Mouse (Mus musculus) neural tube, embryonic 15.5 days (tissue): ENCODE results near the gene Tnik. TPM values are rescaled to one million over a fixed set of nuclear protein-coding genes. Genes with fewer than 3 reads are reported as not detected.

Experiments used
- ATAC-seq: fragments of 200-750 bp; cut with Nextera tagmentation; 2 replicates; pipeline ENCODE4 v1.8.0; 2017; ENCODE audit warnings: mild to moderate bottlenecking, moderate TSS enrichment, moderate library complexity; ENCODE audit not compliant: low FRiP score
- H3K27ac ChIP-seq: fragments of 300-500 bp; sonication (generic); replicated peaks from 2 replicates; pipeline ENCODE4 v1.5.1; 2015; ENCODE audit warnings: mild to moderate bottlenecking, inconsistent platforms
- H3K27me3 ChIP-seq: fragments of 300-500 bp; sonication (generic); replicated peaks from 2 replicates; pipeline ENCODE4 v1.6.1; 2015; ENCODE audit warnings: inconsistent platforms
- H3K36me3 ChIP-seq: fragments of 300-500 bp; sonication (generic); 2 replicates; pipeline ENCODE4 v1.6.1; 2015; ENCODE audit warnings: inconsistent platforms
- H3K4me1 ChIP-seq: fragments of 300-500 bp; sonication (generic); 2 replicates; pipeline ENCODE4 v1.6.1; 2015; ENCODE audit warnings: inconsistent platforms
- H3K4me2 ChIP-seq: fragments of 300-500 bp; sonication (generic); 2 replicates; pipeline ENCODE4 v1.6.1; 2015; ENCODE audit warnings: inconsistent platforms, mild to moderate bottlenecking, moderate library complexity
- H3K4me3 ChIP-seq: fragments of 300-500 bp; sonication (generic); replicated peaks from 2 replicates; pipeline ENCODE4 v1.5.1; 2015; ENCODE audit warnings: mild to moderate bottlenecking, inconsistent platforms
- H3K9ac ChIP-seq: fragments of 300-500 bp; sonication (generic); replicated peaks from 2 replicates; pipeline ENCODE4 v1.6.1; 2015; ENCODE audit warnings: mild to moderate bottlenecking, inconsistent platforms
- H3K9me3 ChIP-seq: fragments of 300-500 bp; sonication (generic); replicated peaks from 2 replicates; pipeline ENCODE4 v1.6.1; 2016; ENCODE audit warnings: inconsistent platforms
- WGBS: fragments of 180-500 bp; shearing (Covaris S2); methylation state at CpG from one replicate; pipeline ENCODE4 v1.1.7; 2015; ENCODE audit warnings: mixed read lengths; 5-methylcytosine and 5-hydroxymethylcytosine counted together
- polyA plus RNA-seq: library from polyadenylated mRNA; unstranded; fragments of >200 nt; fragmentation: Nextera tagmentation; extraction: Ambion mirVana; gene quantifications from 2 replicates; pipeline ENCODE4 v1.2.1, GENCODE M21; 2015

Tnik gene
- polyA plus RNA-seq, 1 experiment from 2014 or later, result 67.3 TPM

DNA sequence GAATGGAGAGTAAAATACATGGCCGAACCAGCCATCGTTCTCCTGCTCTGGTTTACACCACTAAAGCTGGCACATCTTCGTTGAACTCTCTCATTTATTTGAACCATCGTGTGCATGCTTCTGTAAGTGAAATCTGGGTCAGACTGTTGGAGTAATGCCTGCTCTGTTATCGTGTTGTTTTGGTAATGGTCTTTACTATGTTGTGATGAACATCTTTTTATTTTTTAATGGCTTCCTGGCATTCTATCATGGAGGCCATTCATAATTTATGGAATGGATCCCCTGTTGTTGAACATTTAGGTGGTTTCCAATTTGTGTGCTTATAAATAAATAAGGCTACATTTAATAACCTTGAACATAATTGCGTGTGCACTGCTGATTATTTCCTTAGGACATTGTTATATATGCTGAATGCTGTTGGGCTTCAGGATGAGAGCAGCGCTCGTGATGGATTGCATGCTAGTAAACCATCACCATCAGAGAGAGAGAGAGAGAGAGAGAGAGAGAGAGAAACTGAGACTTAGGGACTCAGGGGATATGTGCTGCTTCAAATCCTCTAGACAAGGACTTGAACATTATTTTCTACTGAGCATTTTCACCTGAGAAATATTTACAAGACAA is 62.7 kb downstream of the Tnik start:
- H3K27ac ChIP-seq, result peak overlapping the region; percentile 56; the same call in 1 of the 2 replicates
- H3K4me3 ChIP-seq, result no peak overlapping the region
- no peaks in the 10 kb centered on the region for H3K9me3 ChIP-seq
- WGBS, result 50% methylated on average over 8 of the region's 8 CpGs
- H3K36me3 ChIP-seq, result no peaks in the 10 kb centered on the region
- no peak overlapping the region for H3K4me2 ChIP-seq
- H3K4me1 ChIP-seq, result peaks cover 28% of the 10 kb centered on the region
- H3K9ac ChIP-seq, result no peak overlapping the region
- no peaks in the 10 kb centered on the region for H3K27me3 ChIP-seq
- ATAC-seq, result peak; percentile 35; the same call in 1 of the 2 replicates

- no peak overlapping the region for H3K4me3 ChIP-seq
- H3K27ac ChIP-seq, result no peak overlapping the region
- ATAC-seq, result no peak
- no peak overlapping the region for H3K9ac ChIP-seq
- no peak overlapping the region for H3K4me2 ChIP-seq
- WGBS, result 37% methylated on average over 5 of the region's 5 CpGs
- H3K9me3 ChIP-seq, result no peaks in the 10 kb centered on the region
- H3K27me3 ChIP-seq, result no peaks in the 10 kb centered on the region
- H3K36me3 ChIP-seq, result no peaks in the 10 kb centered on the region
- H3K4me1 ChIP-seq, result peaks cover 21% of the 10 kb centered on the region; the same call in 1 of the 2 replicates
Observed at GRCm38 (mm10) chr3:28332316-28332715, 69.3 kb downstream of the Tnik start.

DNA sequence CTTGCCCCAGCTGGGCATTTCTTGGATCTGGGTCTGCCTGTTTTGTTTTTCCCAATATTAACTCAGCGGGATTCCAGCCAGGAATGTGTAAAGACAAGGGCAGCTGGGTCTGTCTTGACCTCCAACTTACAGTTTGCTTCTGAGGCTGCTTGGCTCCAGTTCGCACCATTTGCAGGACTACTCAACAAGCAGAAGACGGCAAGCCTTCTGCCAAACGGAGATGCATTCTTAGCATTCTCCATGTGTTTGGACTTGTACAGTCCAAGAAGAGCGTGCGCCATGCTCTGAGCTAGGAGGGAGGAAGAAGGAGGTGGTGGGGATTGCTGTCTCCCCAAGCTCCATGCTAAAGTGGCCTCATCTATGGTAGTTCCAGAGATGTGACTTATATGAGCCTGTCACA is 70.9 kb downstream of the Tnik start:
- Histone ChIP-seq H3K9ac (no peak overlapping the region), H3K4me2 (no peak overlapping the region), H3K27ac (no peak overlapping the region), H3K9me3 (no peaks in the 10 kb centered on the region), H3K27me3 (no peaks in the 10 kb centered on the region), H3K4me3 (no peak overlapping the region), H3K4me1 (peaks cover 16% of the 10 kb centered on the region; the same call in 1 of the 2 replicates), H3K36me3 (no peaks in the 10 kb centered on the region)
- ATAC-seq, result no peak
- 82% methylated on average over 6 of the region's 6 CpGs for WGBS

- Histone ChIP-seq H3K27me3 (no peaks in the 10 kb centered on the region), H3K27ac (no peak overlapping the region), H3K4me3 (no peak overlapping the region), H3K9ac (no peak overlapping the region), H3K9me3 (no peaks in the 10 kb centered on the region), H3K4me1 (peaks cover 16% of the 10 kb centered on the region; the same call in 1 of the 2 replicates), H3K36me3 (no peaks in the 10 kb centered on the region), H3K4me2 (no peak overlapping the region)
- 88% methylated on average over 1 of the region's 1 CpGs for WGBS
- ATAC-seq, result no peak
Observed at GRCm38 (mm10) chr3:28334547-28334946, 71.5 kb downstream of the Tnik start.

GRCm38 (mm10) chr3:28340071-28340470 is 77.1 kb downstream of the Tnik start:
- 63% methylated on average over 8 of the region's 8 CpGs for WGBS
- H3K4me3 ChIP-seq, result no peak overlapping the region
- no peaks in the 10 kb centered on the region for H3K36me3 ChIP-seq
- H3K27ac ChIP-seq, result no peak overlapping the region
- no peaks in the 10 kb centered on the region for H3K27me3 ChIP-seq
- ATAC-seq, result no peak
- H3K9ac ChIP-seq, result no peak overlapping the region
- H3K9me3 ChIP-seq, result no peaks in the 10 kb centered on the region
- peaks cover 17% of the 10 kb centered on the region for H3K4me1 ChIP-seq
- H3K4me2 ChIP-seq, result no peak overlapping the region

- ATAC-seq, result no peak
- H3K36me3 ChIP-seq, result no peaks in the 10 kb centered on the region
- H3K9ac ChIP-seq, result no peak overlapping the region
- H3K27ac ChIP-seq, result no peak overlapping the region
- no peak overlapping the region for H3K4me2 ChIP-seq
- no peak overlapping the region for H3K4me3 ChIP-seq
- WGBS, result 95% methylated on average over 3 of the region's 3 CpGs
- H3K4me1 ChIP-seq, result peaks cover 24% of the 10 kb centered on the region
- no peaks in the 10 kb centered on the region for H3K27me3 ChIP-seq
- no peaks in the 10 kb centered on the region for H3K9me3 ChIP-seq
Observed at GRCm38 (mm10) chr3:28343204-28343603, 80.2 kb downstream of the Tnik start.

- H3K9ac ChIP-seq, result no peak overlapping the region
- ATAC-seq, result no peak
- H3K4me1 ChIP-seq, result peaks cover 24% of the 10 kb centered on the region
- H3K4me3 ChIP-seq, result no peak overlapping the region
- no peak overlapping the region for H3K27ac ChIP-seq
- H3K36me3 ChIP-seq, result no peaks in the 10 kb centered on the region
- no peaks in the 10 kb centered on the region for H3K27me3 ChIP-seq
- no peak overlapping the region for H3K4me2 ChIP-seq
- 72% methylated on average over 2 of the region's 2 CpGs for WGBS
- no peaks in the 10 kb centered on the region for H3K9me3 ChIP-seq
Observed at GRCm38 (mm10) chr3:28343661-28344060, 80.6 kb downstream of the Tnik start.

GRCm38 (mm10) chr3:28345446-28345845 is 82.4 kb downstream of the Tnik start:
- Histone ChIP-seq H3K27ac (no peak overlapping the region), H3K9me3 (no peaks in the 10 kb centered on the region), H3K27me3 (no peaks in the 10 kb centered on the region), H3K9ac (no peak overlapping the region), H3K4me1 (peaks cover 19% of the 10 kb centered on the region), H3K36me3 (no peaks in the 10 kb centered on the region), H3K4me3 (no peak overlapping the region), H3K4me2 (no peak overlapping the region)
- WGBS, result 68% methylated on average over 1 of the region's 1 CpGs
- ATAC-seq, result no peak

DNA sequence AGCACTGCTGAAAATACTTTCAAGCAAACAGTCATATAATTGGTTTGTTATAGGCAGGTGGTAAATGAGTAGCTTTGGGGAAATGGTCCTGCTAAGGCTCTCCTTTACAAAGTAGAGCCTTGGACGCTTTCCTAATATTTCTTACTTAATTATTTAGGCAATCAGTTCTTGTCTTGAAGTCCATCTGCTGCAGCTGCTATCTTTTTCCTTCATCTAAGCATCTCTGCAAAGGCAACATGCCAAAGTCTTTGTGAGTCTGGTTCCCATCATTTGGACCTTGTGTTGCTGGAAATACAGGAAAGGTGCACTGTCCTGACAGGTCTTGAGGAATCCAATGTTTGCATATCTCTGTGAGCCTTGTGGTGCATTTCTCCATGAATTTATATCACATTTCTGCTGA is 82.9 kb downstream of the Tnik start:
- H3K27ac ChIP-seq, result no peak overlapping the region
- no peak overlapping the region for H3K4me2 ChIP-seq
- no peaks in the 10 kb centered on the region for H3K27me3 ChIP-seq
- no peak for ATAC-seq
- no peak overlapping the region for H3K4me3 ChIP-seq
- no peaks in the 10 kb centered on the region for H3K9me3 ChIP-seq
- H3K36me3 ChIP-seq, result no peaks in the 10 kb centered on the region
- no peak overlapping the region for H3K9ac ChIP-seq
- H3K4me1 ChIP-seq, result peaks cover 23% of the 10 kb centered on the region
- WGBS, result 75% methylated on average over 1 of the region's 1 CpGs

DNA sequence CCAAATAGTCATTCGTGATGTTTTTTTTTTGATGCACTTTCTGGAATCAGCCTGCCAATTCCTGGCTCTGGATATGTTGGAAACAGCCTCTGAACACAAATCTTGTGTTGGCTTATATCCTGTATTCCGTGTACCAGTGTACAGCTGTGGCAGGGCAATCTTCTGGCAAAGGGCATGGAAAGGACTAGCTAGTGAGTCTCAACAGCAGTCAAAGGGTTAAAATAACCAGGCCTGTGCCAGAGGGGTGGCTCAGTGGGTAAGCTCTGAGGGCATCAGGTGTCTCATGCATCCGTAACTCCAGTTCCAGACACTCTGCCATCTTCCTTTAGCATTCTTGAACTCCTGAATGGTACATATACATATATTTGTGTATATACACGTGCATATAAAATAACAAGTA is 83.5 kb downstream of the Tnik start:
- no peaks in the 10 kb centered on the region for H3K36me3 ChIP-seq
- no peaks in the 10 kb centered on the region for H3K27me3 ChIP-seq
- H3K4me3 ChIP-seq, result no peak overlapping the region
- ATAC-seq, result no peak
- peaks cover 26% of the 10 kb centered on the region for H3K4me1 ChIP-seq
- no peak overlapping the region for H3K9ac ChIP-seq
- no peak overlapping the region for H3K4me2 ChIP-seq
- H3K27ac ChIP-seq, result no peak overlapping the region
- 81% methylated on average over 4 of the region's 4 CpGs for WGBS
- no peaks in the 10 kb centered on the region for H3K9me3 ChIP-seq

GRCm38 (mm10) chr3:28348746-28349145 is 85.7 kb downstream of the Tnik start:
- Histone ChIP-seq H3K4me2 (no peak overlapping the region), H3K27me3 (no peaks in the 10 kb centered on the region), H3K4me3 (no peak overlapping the region), H3K27ac (no peak overlapping the region), H3K36me3 (no peaks in the 10 kb centered on the region), H3K9me3 (no peaks in the 10 kb centered on the region), H3K4me1 (peaks cover 24% of the 10 kb centered on the region), H3K9ac (no peak overlapping the region)
- ATAC-seq, result no peak
- WGBS, result 74% methylated on average over 1 of the region's 1 CpGs

DNA sequence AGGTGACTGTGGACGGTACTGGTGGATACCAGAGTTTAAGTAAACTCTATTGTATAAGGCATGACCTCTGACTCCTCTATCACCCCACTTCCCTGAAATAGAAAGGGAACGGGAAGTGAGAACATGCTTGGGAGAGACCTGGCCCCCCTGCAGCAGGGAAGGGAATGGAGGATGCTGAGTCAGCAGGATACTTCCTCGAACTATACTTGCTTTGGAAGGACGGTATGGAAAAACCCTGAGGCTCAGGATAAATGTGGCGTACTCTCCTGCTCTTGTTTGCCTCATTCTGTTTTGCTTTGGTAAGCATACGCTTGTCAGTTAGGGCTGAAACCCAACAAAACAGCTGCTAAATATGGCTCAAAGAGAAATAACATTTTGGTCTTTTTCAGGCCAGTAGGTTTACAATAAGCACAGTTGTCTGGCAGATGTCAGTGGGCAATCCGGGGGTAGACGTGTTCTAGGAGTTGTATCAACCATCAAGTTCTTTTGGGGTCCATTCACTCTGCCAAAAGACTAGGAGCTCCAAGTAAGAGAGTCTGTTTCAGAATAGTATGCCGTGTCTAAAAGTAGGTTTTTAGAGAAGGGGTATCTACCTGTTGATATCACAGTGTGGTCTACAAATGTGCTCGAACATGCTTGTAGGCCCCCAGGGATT is 87.3 kb downstream of the Tnik start:
- no peaks in the 10 kb centered on the region for H3K36me3 ChIP-seq
- H3K9ac ChIP-seq, result no peak overlapping the region
- H3K4me3 ChIP-seq, result no peak overlapping the region
- H3K9me3 ChIP-seq, result no peaks in the 10 kb centered on the region
- no peaks in the 10 kb centered on the region for H3K27me3 ChIP-seq
- 80% methylated on average over 10 of the region's 10 CpGs for WGBS
- peaks cover 20% of the 10 kb centered on the region for H3K4me1 ChIP-seq
- no peak overlapping the region for H3K27ac ChIP-seq
- no peak for ATAC-seq
- H3K4me2 ChIP-seq, result no peak overlapping the region
